Mouse (Mus musculus) forebrain, embryonic 15.5 days (tissue): ENCODE results near the gene Sin3b. TPM values are rescaled to one million over a fixed set of nuclear protein-coding genes. Genes with fewer than 3 reads are reported as not detected.

Experiments
- ATAC-seq: fragments of 200-750 bp; cut with Nextera tagmentation; replicated peaks from 2 replicates; pipeline ENCODE4 v1.8.0; 2017; ENCODE audit warnings: mild to moderate bottlenecking, moderate TSS enrichment, moderate library complexity
- H3K27ac ChIP-seq: fragments of 300-500 bp; sonication (generic); replicated peaks from 2 replicates; pipeline ENCODE4 v1.5.1; 2015; ENCODE audit warnings: mild to moderate bottlenecking, inconsistent platforms
- H3K27me3 ChIP-seq: fragments of 300-500 bp; sonication (generic); 2 replicates; pipeline ENCODE4 v1.6.1; 2015; ENCODE audit warnings: inconsistent platforms
- H3K36me3 ChIP-seq: fragments of 300-500 bp; sonication (generic); 2 replicates; pipeline ENCODE4 v1.6.1; 2015; ENCODE audit warnings: mild to moderate bottlenecking, inconsistent platforms
- H3K4me1 ChIP-seq: fragments of 300-500 bp; sonication (generic); 2 replicates; pipeline ENCODE4 v1.6.1; 2015; ENCODE audit warnings: inconsistent platforms
- H3K4me2 ChIP-seq: fragments of 300-500 bp; sonication (generic); replicated peaks from 2 replicates; pipeline ENCODE4 v1.6.1; 2015; ENCODE audit warnings: mild to moderate bottlenecking, inconsistent platforms
- H3K4me3 ChIP-seq: fragments of 300-500 bp; sonication (generic); 2 replicates; pipeline ENCODE4 v1.5.1; 2015; ENCODE audit warnings: mild to moderate bottlenecking, inconsistent platforms
- H3K9ac ChIP-seq: fragments of 300-500 bp; sonication (generic); replicated peaks from 2 replicates; pipeline ENCODE4 v1.6.1; 2015; ENCODE audit warnings: mild to moderate bottlenecking, inconsistent platforms
- H3K9me3 ChIP-seq: fragments of 300-500 bp; sonication (generic); 2 replicates; pipeline ENCODE4 v1.6.1; 2016; ENCODE audit warnings: inconsistent platforms
- WGBS: fragments of 180-500 bp; shearing (Covaris S2); methylation state at CpG from one replicate; pipeline ENCODE4 v1.1.7; 2015; ENCODE audit warnings: mixed read lengths; 5-methylcytosine and 5-hydroxymethylcytosine counted together
- polyA plus RNA-seq: library from polyadenylated mRNA; unstranded; fragments of >200 nt; fragmentation: Nextera tagmentation; extraction: Ambion mirVana; gene quantifications from 2 replicates; pipeline ENCODE4 v1.2.1, GENCODE M21; 2015

The Sin3b gene
- polyA plus RNA-seq, 1 experiment from 2014 or later, result 197 TPM

GRCm38 (mm10) chr8:72720541-72720940, 2.5 kb upstream of the Sin3b start:
- Histone ChIP-seq H3K27ac (no peak overlapping the region), H3K4me3 (no peak overlapping the region), H3K27me3 (no peaks in the 10 kb centered on the region), H3K4me1 (peaks cover 13% of the 10 kb centered on the region), H3K4me2 (no peak overlapping the region), H3K9me3 (no peaks in the 10 kb centered on the region), H3K9ac (no peak overlapping the region), H3K36me3 (peaks cover 9% of the 10 kb centered on the region)
- 29% methylated on average over 1 of the region's 1 CpGs for WGBS
- ATAC-seq, result no peak

- WGBS, result under 1% methylated on average over 30 of the region's 30 CpGs
- peak; percentile 41 for ATAC-seq
- no peaks in the 10 kb centered on the region for H3K9me3 ChIP-seq
- peak overlapping the region; percentile 85 for H3K9ac ChIP-seq
- peaks cover 13% of the 10 kb centered on the region for H3K4me1 ChIP-seq
- peak overlapping the region; percentile 89 for H3K4me3 ChIP-seq
- H3K27ac ChIP-seq, result peak overlapping the region; percentile 39
- H3K27me3 ChIP-seq, result no peaks in the 10 kb centered on the region
- H3K36me3 ChIP-seq, result peaks cover 39% of the 10 kb centered on the region
- peak overlapping the region; percentile 88 for H3K4me2 ChIP-seq
These were observed 541 bp downstream of the Sin3b start for GRCm38 (mm10) chr8:72723651-72724001.

- ATAC-seq, result 0 out of 2 replicates have a peak, but pooled peaks have one; percentile 30
- Histone ChIP-seq H3K4me1 (peaks cover 13% of the 10 kb centered on the region), H3K4me3 (no peak overlapping the region), H3K27me3 (no peaks in the 10 kb centered on the region), H3K4me2 (no peak overlapping the region), H3K27ac (no peak overlapping the region), H3K36me3 (peaks cover 86% of the 10 kb centered on the region), H3K9ac (no peak overlapping the region), H3K9me3 (no peaks in the 10 kb centered on the region)
- 74% methylated on average over 1 of the region's 1 CpGs for WGBS
These were observed 5.6 kb downstream of the Sin3b start for GRCm38 (mm10) chr8:72728636-72729035.

- 91% methylated on average over 5 of the region's 5 CpGs for WGBS
- H3K9ac ChIP-seq, result no peak overlapping the region
- H3K27me3 ChIP-seq, result no peaks in the 10 kb centered on the region
- H3K36me3 ChIP-seq, result peaks cover 92% of the 10 kb centered on the region
- H3K4me3 ChIP-seq, result no peak overlapping the region
- no peak for ATAC-seq
- no peaks in the 10 kb centered on the region for H3K4me1 ChIP-seq
- H3K9me3 ChIP-seq, result no peaks in the 10 kb centered on the region
- H3K27ac ChIP-seq, result no peak overlapping the region
- H3K4me2 ChIP-seq, result no peak overlapping the region
These were observed 11.9 kb downstream of the Sin3b start for GRCm38 (mm10) chr8:72735001-72735400.

GRCm38 (mm10) chr8:72736868-72737267, 13.8 kb downstream of the Sin3b start:
- no peaks in the 10 kb centered on the region for H3K9me3 ChIP-seq
- no peaks in the 10 kb centered on the region for H3K4me1 ChIP-seq
- H3K27ac ChIP-seq, result no peak overlapping the region
- H3K4me3 ChIP-seq, result no peak overlapping the region
- no peak overlapping the region for H3K9ac ChIP-seq
- no peak overlapping the region for H3K4me2 ChIP-seq
- no peak for ATAC-seq
- no peaks in the 10 kb centered on the region for H3K27me3 ChIP-seq
- H3K36me3 ChIP-seq, result peaks cover 88% of the 10 kb centered on the region

- peaks cover 95% of the 10 kb centered on the region for H3K36me3 ChIP-seq
- H3K9me3 ChIP-seq, result no peaks in the 10 kb centered on the region
- no peak overlapping the region for H3K4me3 ChIP-seq
- 35% methylated on average over 5 of the region's 5 CpGs for WGBS
- H3K27ac ChIP-seq, result no peak overlapping the region
- H3K4me2 ChIP-seq, result no peak overlapping the region
- no peaks in the 10 kb centered on the region for H3K27me3 ChIP-seq
- H3K4me1 ChIP-seq, result no peaks in the 10 kb centered on the region
- peak; percentile 34 for ATAC-seq
- no peak overlapping the region for H3K9ac ChIP-seq
These were observed 23.0 kb downstream of the Sin3b start for GRCm38 (mm10) chr8:72746061-72746460.

GRCm38 (mm10) chr8:72749846-72750245, 26.8 kb downstream of the Sin3b start:
- WGBS, result 96% methylated on average over 26 of the region's 26 CpGs
- no peak overlapping the region for H3K4me3 ChIP-seq
- peaks cover 95% of the 10 kb centered on the region for H3K36me3 ChIP-seq
- no peak overlapping the region for H3K9ac ChIP-seq
- no peak for ATAC-seq
- no peaks in the 10 kb centered on the region for H3K4me1 ChIP-seq
- no peak overlapping the region for H3K4me2 ChIP-seq
- no peaks in the 10 kb centered on the region for H3K27me3 ChIP-seq
- no peaks in the 10 kb centered on the region for H3K9me3 ChIP-seq
- no peak overlapping the region for H3K27ac ChIP-seq

- no peak overlapping the region for H3K9ac ChIP-seq
- H3K4me3 ChIP-seq, result no peak overlapping the region
- no peak for ATAC-seq
- 95% methylated on average over 6 of the region's 6 CpGs for WGBS
- peaks cover 93% of the 10 kb centered on the region for H3K36me3 ChIP-seq
- no peaks in the 10 kb centered on the region for H3K9me3 ChIP-seq
- no peak overlapping the region for H3K4me2 ChIP-seq
- H3K27ac ChIP-seq, result no peak overlapping the region
- H3K27me3 ChIP-seq, result no peaks in the 10 kb centered on the region
- no peaks in the 10 kb centered on the region for H3K4me1 ChIP-seq
These were observed 27.2 kb downstream of the Sin3b start for GRCm38 (mm10) chr8:72750266-72750665.

- no peak overlapping the region for H3K4me3 ChIP-seq
- H3K9ac ChIP-seq, result no peak overlapping the region
- H3K4me2 ChIP-seq, result no peak overlapping the region
- H3K36me3 ChIP-seq, result peaks cover 93% of the 10 kb centered on the region
- H3K27ac ChIP-seq, result no peak overlapping the region
- ATAC-seq, result no peak
- no peaks in the 10 kb centered on the region for H3K4me1 ChIP-seq
- no peaks in the 10 kb centered on the region for H3K9me3 ChIP-seq
- H3K27me3 ChIP-seq, result no peaks in the 10 kb centered on the region
- WGBS, result 86% methylated on average over 3 of the region's 3 CpGs
These were observed 28.0 kb downstream of the Sin3b start for GRCm38 (mm10) chr8:72751126-72751525.

GRCm38 (mm10) chr8:72752289-72752688, 29.2 kb downstream of the Sin3b start:
- Histone ChIP-seq H3K27ac (no peak overlapping the region), H3K36me3 (peaks cover 93% of the 10 kb centered on the region), H3K9me3 (no peaks in the 10 kb centered on the region), H3K9ac (no peak overlapping the region), H3K4me3 (no peak overlapping the region), H3K4me1 (no peaks in the 10 kb centered on the region), H3K4me2 (no peak overlapping the region), H3K27me3 (no peaks in the 10 kb centered on the region)
- ATAC-seq, result no peak
- WGBS, result 86% methylated on average over 3 of the region's 3 CpGs

- 95% methylated on average over 9 of the region's 9 CpGs for WGBS
- H3K4me3 ChIP-seq, result no peak overlapping the region
- no peak overlapping the region for H3K4me2 ChIP-seq
- no peaks in the 10 kb centered on the region for H3K4me1 ChIP-seq
- no peaks in the 10 kb centered on the region for H3K27me3 ChIP-seq
- H3K9ac ChIP-seq, result no peak overlapping the region
- peaks cover 92% of the 10 kb centered on the region for H3K36me3 ChIP-seq
- H3K9me3 ChIP-seq, result no peaks in the 10 kb centered on the region
- H3K27ac ChIP-seq, result no peak overlapping the region
- ATAC-seq, result no peak
These were observed 30.1 kb downstream of the Sin3b start for GRCm38 (mm10) chr8:72753165-72753564.

GRCm38 (mm10) chr8:72753781-72754180, 30.7 kb downstream of the Sin3b start:
- no peak overlapping the region for H3K4me2 ChIP-seq
- no peak overlapping the region for H3K4me3 ChIP-seq
- no peak overlapping the region for H3K9ac ChIP-seq
- no peaks in the 10 kb centered on the region for H3K4me1 ChIP-seq
- ATAC-seq, result no peak
- WGBS, result 98% methylated on average over 2 of the region's 2 CpGs
- no peak overlapping the region for H3K27ac ChIP-seq
- no peaks in the 10 kb centered on the region for H3K9me3 ChIP-seq
- H3K36me3 ChIP-seq, result peaks cover 92% of the 10 kb centered on the region
- no peaks in the 10 kb centered on the region for H3K27me3 ChIP-seq

GRCm38 (mm10) chr8:72756031-72756430, 32.9 kb downstream of the Sin3b start:
- H3K4me2 ChIP-seq, result no peak overlapping the region
- peak; percentile 14; the same call in 1 of the 2 replicates for ATAC-seq

More at GRCm38 (mm10) chr8:72756031-72756430, 32.9 kb downstream of the Sin3b start:
- WGBS, result 97% methylated on average over 2 of the region's 2 CpGs
- no peak overlapping the region for H3K27ac ChIP-seq
- no peaks in the 10 kb centered on the region for H3K27me3 ChIP-seq
- H3K36me3 ChIP-seq, result peaks cover 73% of the 10 kb centered on the region
- no peak overlapping the region for H3K9ac ChIP-seq
- H3K4me1 ChIP-seq, result no peaks in the 10 kb centered on the region
- H3K9me3 ChIP-seq, result no peaks in the 10 kb centered on the region
- no peak overlapping the region for H3K4me3 ChIP-seq
